Mouse (Mus musculus): Measurements from ENCODE around the gene Usp50.

- no peak for TF ChIP-seq CTCF (IDR thresholded peaks at IDR 0.05; ENCODE audit: borderline replicate concordance, extremely low read depth, insufficient read depth, insufficient read length)
- no peak for TF ChIP-seq POLR2A (IDR thresholded peaks at IDR 0.05; ENCODE audit: borderline replicate concordance, extremely low read depth, insufficient read depth, insufficient read length, poor library complexity, severe bottlenecking)
These were observed 88.0 kb downstream of the Usp50 start for GRCm38 (mm10) chr2:126695285-126695684.
